17 mouse cellular contexts compared by ENCODE assay signal in genomic region chr7:138514171-138514570, GRCm38 (mm10).
"Had no signal": no experiment of that assay in that cellular context is flagged by ENCODE, and none has a peak within 500 bp of the region (broad histone marks: within the 10 kb centered on the region; RNA-seq: fewer than 3 reads in every experiment).

No protein-coding gene starts in this region.

- H3K4me1 ChIP-seq: lung, embryonic 15.5 days; megakaryocyte, embryonic 14.5 days; midbrain, embryonic 13.5 days; midbrain, embryonic 15.5 days; neural tube, embryonic 12.5 days; stomach, embryonic 15.5 days had no signal

- H3K27me3 ChIP-seq: lung, embryonic 15.5 days; megakaryocyte, embryonic 14.5 days; midbrain, embryonic 13.5 days; midbrain, embryonic 15.5 days; neural tube, embryonic 12.5 days; stomach, embryonic 15.5 days had no signal

- H3K27ac ChIP-seq: lung, embryonic 15.5 days; macrophage; midbrain, embryonic 13.5 days; midbrain, embryonic 15.5 days; neural tube, embryonic 12.5 days; stomach, embryonic 15.5 days; stomach, postnatal 0 days had no signal

- H3K9me3 ChIP-seq: lung, embryonic 15.5 days; megakaryocyte, embryonic 14.5 days; midbrain, embryonic 13.5 days; midbrain, embryonic 15.5 days; neural tube, embryonic 12.5 days; stomach, embryonic 15.5 days had no signal

- ATAC-seq: lung, postnatal 0 days; midbrain, embryonic 13.5 days; midbrain, embryonic 15.5 days had no signal

- H3K36me3 ChIP-seq: lung, embryonic 15.5 days; midbrain, embryonic 13.5 days; midbrain, embryonic 15.5 days; neural tube, embryonic 12.5 days; stomach, embryonic 15.5 days had no signal

- H3K9ac ChIP-seq: lung, embryonic 15.5 days; midbrain, embryonic 13.5 days; midbrain, embryonic 15.5 days; neural tube, embryonic 12.5 days; stomach, embryonic 15.5 days had no signal

- DNase-seq: lung, adult 2 months; lung, postnatal 14 days; lung, postnatal 36 days; right cerebral cortex, postnatal 14 days; thymus, adult 2 months; thymus, postnatal 25 days; thymus, postnatal 4 days had no signal

- H3K4me3 ChIP-seq: lung, embryonic 15.5 days; megakaryocyte, embryonic 14.5 days; midbrain, embryonic 13.5 days; midbrain, embryonic 15.5 days; neural tube, embryonic 12.5 days; stomach, embryonic 15.5 days had no signal

- H3K4me2 ChIP-seq: lung, embryonic 15.5 days; midbrain, embryonic 11.5 days; midbrain, embryonic 13.5 days; midbrain, embryonic 15.5 days; neural tube, embryonic 12.5 days; stomach, embryonic 15.5 days had no signal
